Mouse (Mus musculus): Measurements from ENCODE around the gene Serpinb8. TPM values are rescaled to one million over a fixed set of nuclear protein-coding genes. Genes with fewer than 3 reads are reported as not detected.

Serpinb8 gene
- polyA plus RNA-seq, 1 experiment: 3.6 TPM

GRCm38 (mm10) chr1:107581220-107581619 is 8.6 kb upstream of the Serpinb8 start:
- H3K36me3 ChIP-seq (ENCODE audit: control insufficient read depth, insufficient read depth, low read length, poor library complexity, severe bottlenecking): no peaks in the 10 kb centered on the region
- H3K4me3 ChIP-seq (ENCODE audit: low read depth, low read length): no peak overlapping the region
- H3K4me1 ChIP-seq (ENCODE audit: control insufficient read depth, insufficient read depth, low read length): no peaks in the 10 kb centered on the region
- no peaks in the 10 kb centered on the region for H3K9me3 ChIP-seq (replicated peaks; ENCODE audit: control insufficient read depth, insufficient read depth, low read length, poor library complexity, severe bottlenecking)
- H3K27ac ChIP-seq (ENCODE audit: insufficient read depth, low read length): no peak overlapping the region
- H3K27me3 ChIP-seq (ENCODE audit: control insufficient read depth, insufficient read depth, low read length, poor library complexity, severe bottlenecking): no peaks in the 10 kb centered on the region; the same call in 1 of the 2 replicates
- no peak overlapping the region for H3K9ac ChIP-seq (ENCODE audit: low read depth, poor library complexity, severe bottlenecking)
- TF ChIP-seq CTCF (IDR thresholded peaks at IDR 0.05; ENCODE audit: low read depth, low read length) (no peak), EP300 (IDR thresholded peaks at IDR 0.05; ENCODE audit: insufficient read depth, low read depth, low read length) (no peak), POLR2A (IDR thresholded peaks at IDR 0.05; ENCODE audit: insufficient read depth, low read length) (no peak)

DNA sequence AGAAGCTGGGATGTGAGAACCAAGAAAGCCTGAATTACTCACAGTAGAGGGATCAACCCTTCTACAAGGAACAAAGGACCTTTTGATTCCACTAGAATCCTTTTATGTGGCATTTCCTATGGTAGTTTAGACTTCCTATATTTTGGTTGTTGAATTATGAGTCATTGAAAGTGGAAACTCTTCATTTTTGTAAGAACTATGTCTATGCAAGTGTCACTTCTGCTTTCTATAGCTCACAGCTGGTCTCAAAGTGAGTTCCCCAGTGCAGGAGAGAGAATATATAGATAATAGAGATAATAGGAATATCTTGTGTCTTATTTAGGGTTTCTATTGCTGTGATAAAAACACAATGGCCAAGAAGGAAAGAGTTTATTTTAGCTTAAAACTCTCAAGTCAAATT is 6.9 kb upstream of the Serpinb8 start:
- H3K4me1 ChIP-seq (ENCODE audit: control insufficient read depth, insufficient read depth, low read length): no peaks in the 10 kb centered on the region
- H3K9ac ChIP-seq (ENCODE audit: low read depth, poor library complexity, severe bottlenecking): no peak overlapping the region
- no peak for TF ChIP-seq EP300 (IDR thresholded peaks at IDR 0.05; ENCODE audit: insufficient read depth, low read depth, low read length)
- H3K27ac ChIP-seq (ENCODE audit: insufficient read depth, low read length): no peak overlapping the region
- H3K27me3 ChIP-seq (ENCODE audit: control insufficient read depth, insufficient read depth, low read length, poor library complexity, severe bottlenecking): no peaks in the 10 kb centered on the region
- no peaks in the 10 kb centered on the region for H3K9me3 ChIP-seq (replicated peaks; ENCODE audit: control insufficient read depth, insufficient read depth, low read length, poor library complexity, severe bottlenecking)
- no peaks in the 10 kb centered on the region for H3K36me3 ChIP-seq (ENCODE audit: control insufficient read depth, insufficient read depth, low read length, poor library complexity, severe bottlenecking)
- H3K4me3 ChIP-seq (ENCODE audit: low read depth, low read length): no peak overlapping the region

DNA sequence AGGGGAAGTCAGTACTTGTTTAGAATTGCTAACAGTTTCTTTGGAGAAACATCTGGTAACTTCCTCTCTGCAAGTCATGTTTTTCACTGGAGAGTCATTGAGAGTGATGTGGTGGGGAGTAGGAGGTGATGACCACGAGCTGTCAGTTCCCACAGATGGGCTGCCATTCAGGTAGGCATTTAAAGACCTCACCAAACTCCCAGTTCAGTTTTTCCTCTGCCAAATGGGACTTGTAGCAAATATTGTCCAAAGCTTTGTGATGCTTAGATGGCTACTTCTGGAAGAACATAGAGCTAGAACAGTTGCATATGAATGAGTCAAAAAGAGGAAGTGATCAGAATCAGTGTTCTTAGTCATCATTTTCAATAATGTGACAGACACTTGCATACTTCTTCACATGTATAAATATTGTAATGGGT is 5.8 kb upstream of the Serpinb8 start:
- no peak overlapping the region for H3K4me3 ChIP-seq (ENCODE audit: low read depth, low read length)
- no peaks in the 10 kb centered on the region for H3K36me3 ChIP-seq (ENCODE audit: control insufficient read depth, insufficient read depth, low read length, poor library complexity, severe bottlenecking)
- H3K9ac ChIP-seq (ENCODE audit: low read depth, poor library complexity, severe bottlenecking): no peak overlapping the region
- no peak for TF ChIP-seq EP300 (IDR thresholded peaks at IDR 0.05; ENCODE audit: insufficient read depth, low read depth, low read length)
- TF ChIP-seq POLR2A (IDR thresholded peaks at IDR 0.05; ENCODE audit: insufficient read depth, low read length): no peak
- no peak for TF ChIP-seq CTCF (IDR thresholded peaks at IDR 0.05; ENCODE audit: low read depth, low read length)
- no peak overlapping the region for H3K27ac ChIP-seq (ENCODE audit: insufficient read depth, low read length)
- no peaks in the 10 kb centered on the region for H3K4me1 ChIP-seq (ENCODE audit: control insufficient read depth, insufficient read depth, low read length)
- no peaks in the 10 kb centered on the region for H3K27me3 ChIP-seq (ENCODE audit: control insufficient read depth, insufficient read depth, low read length, poor library complexity, severe bottlenecking)
- H3K9me3 ChIP-seq (replicated peaks; ENCODE audit: control insufficient read depth, insufficient read depth, low read length, poor library complexity, severe bottlenecking): no peaks in the 10 kb centered on the region

GRCm38 (mm10) chr1:107584932-107585331 is 4.9 kb upstream of the Serpinb8 start:
- Histone ChIP-seq H3K4me3 (ENCODE audit: low read depth, low read length) (no peak overlapping the region), H3K36me3 (ENCODE audit: control insufficient read depth, insufficient read depth, low read length, poor library complexity, severe bottlenecking) (no peaks in the 10 kb centered on the region), H3K27me3 (ENCODE audit: control insufficient read depth, insufficient read depth, low read length, poor library complexity, severe bottlenecking) (no peaks in the 10 kb centered on the region), H3K9me3 (replicated peaks; ENCODE audit: control insufficient read depth, insufficient read depth, low read length, poor library complexity, severe bottlenecking) (no peaks in the 10 kb centered on the region), H3K9ac (ENCODE audit: low read depth, poor library complexity, severe bottlenecking) (no peak overlapping the region), H3K27ac (ENCODE audit: insufficient read depth, low read length) (no peak overlapping the region), H3K4me1 (ENCODE audit: control insufficient read depth, insufficient read depth, low read length) (no peaks in the 10 kb centered on the region)
- no peak for TF ChIP-seq EP300 (IDR thresholded peaks at IDR 0.05; ENCODE audit: insufficient read depth, low read depth, low read length)

DNA sequence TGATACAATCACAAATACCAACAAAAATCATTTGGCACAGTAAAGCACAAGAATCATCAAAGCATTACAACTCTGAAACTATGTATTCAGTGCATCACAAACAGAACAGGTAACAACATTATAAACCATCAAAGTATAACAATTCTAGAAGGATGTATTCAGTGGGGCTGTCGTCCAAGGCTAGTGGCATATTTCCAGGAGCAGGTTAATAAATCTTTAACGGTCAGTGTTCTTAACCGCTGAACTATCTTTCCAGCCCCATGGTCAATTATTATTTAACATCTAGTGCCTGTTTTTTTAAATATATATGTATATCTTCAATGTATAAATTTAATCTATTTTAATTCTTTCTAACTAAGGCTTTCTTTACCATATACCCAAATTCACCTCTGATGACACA is 3.6 kb upstream of the Serpinb8 start:
- Histone ChIP-seq H3K4me3 (ENCODE audit: low read depth, low read length) (no peak overlapping the region), H3K9ac (ENCODE audit: low read depth, poor library complexity, severe bottlenecking) (no peak overlapping the region), H3K4me1 (ENCODE audit: control insufficient read depth, insufficient read depth, low read length) (no peaks in the 10 kb centered on the region), H3K27ac (ENCODE audit: insufficient read depth, low read length) (no peak overlapping the region), H3K36me3 (ENCODE audit: control insufficient read depth, insufficient read depth, low read length, poor library complexity, severe bottlenecking) (no peaks in the 10 kb centered on the region), H3K27me3 (ENCODE audit: control insufficient read depth, insufficient read depth, low read length, poor library complexity, severe bottlenecking) (no peaks in the 10 kb centered on the region), H3K9me3 (replicated peaks; ENCODE audit: control insufficient read depth, insufficient read depth, low read length, poor library complexity, severe bottlenecking) (no peaks in the 10 kb centered on the region)
- TF ChIP-seq CTCF (IDR thresholded peaks at IDR 0.05; ENCODE audit: low read depth, low read length) (no peak), POLR2A (IDR thresholded peaks at IDR 0.05; ENCODE audit: insufficient read depth, low read length) (no peak)

- H3K27ac ChIP-seq (ENCODE audit: insufficient read depth, low read length): no peak overlapping the region
- no peak for TF ChIP-seq EP300 (IDR thresholded peaks at IDR 0.05; ENCODE audit: insufficient read depth, low read depth, low read length)
- no peaks in the 10 kb centered on the region for H3K9me3 ChIP-seq (replicated peaks; ENCODE audit: control insufficient read depth, insufficient read depth, low read length, poor library complexity, severe bottlenecking)
- no peaks in the 10 kb centered on the region for H3K27me3 ChIP-seq (ENCODE audit: control insufficient read depth, insufficient read depth, low read length, poor library complexity, severe bottlenecking)
- no peaks in the 10 kb centered on the region for H3K36me3 ChIP-seq (ENCODE audit: control insufficient read depth, insufficient read depth, low read length, poor library complexity, severe bottlenecking)
- H3K4me1 ChIP-seq (ENCODE audit: control insufficient read depth, insufficient read depth, low read length): no peaks in the 10 kb centered on the region
- no peak overlapping the region for H3K4me3 ChIP-seq (ENCODE audit: low read depth, low read length)
- H3K9ac ChIP-seq (ENCODE audit: low read depth, poor library complexity, severe bottlenecking): no peak overlapping the region
Observed at GRCm38 (mm10) chr1:107588206-107588605, 1.6 kb upstream of the Serpinb8 start.

GRCm38 (mm10) chr1:107588642-107589041 is 1.2 kb upstream of the Serpinb8 start:
- TF ChIP-seq EP300 (IDR thresholded peaks at IDR 0.05; ENCODE audit: insufficient read depth, low read depth, low read length) (no peak), POLR2A (IDR thresholded peaks at IDR 0.05; ENCODE audit: insufficient read depth, low read length) (no peak), CTCF (IDR thresholded peaks at IDR 0.05; ENCODE audit: low read depth, low read length) (no peak)
- no peak overlapping the region for H3K4me3 ChIP-seq (ENCODE audit: low read depth, low read length)
- no peaks in the 10 kb centered on the region for H3K9me3 ChIP-seq (replicated peaks; ENCODE audit: control insufficient read depth, insufficient read depth, low read length, poor library complexity, severe bottlenecking)

More at GRCm38 (mm10) chr1:107588642-107589041, 1.2 kb upstream of the Serpinb8 start:
- Histone ChIP-seq H3K36me3 (ENCODE audit: control insufficient read depth, insufficient read depth, low read length, poor library complexity, severe bottlenecking) (no peaks in the 10 kb centered on the region), H3K4me1 (ENCODE audit: control insufficient read depth, insufficient read depth, low read length) (no peaks in the 10 kb centered on the region), H3K27ac (ENCODE audit: insufficient read depth, low read length) (no peak overlapping the region), H3K9ac (ENCODE audit: low read depth, poor library complexity, severe bottlenecking) (no peak overlapping the region), H3K27me3 (ENCODE audit: control insufficient read depth, insufficient read depth, low read length, poor library complexity, severe bottlenecking) (no peaks in the 10 kb centered on the region)

All from ES-Bruce4 (cell line).